8 mouse cellular contexts compared by ENCODE assay signal in the genomic region with DNA sequence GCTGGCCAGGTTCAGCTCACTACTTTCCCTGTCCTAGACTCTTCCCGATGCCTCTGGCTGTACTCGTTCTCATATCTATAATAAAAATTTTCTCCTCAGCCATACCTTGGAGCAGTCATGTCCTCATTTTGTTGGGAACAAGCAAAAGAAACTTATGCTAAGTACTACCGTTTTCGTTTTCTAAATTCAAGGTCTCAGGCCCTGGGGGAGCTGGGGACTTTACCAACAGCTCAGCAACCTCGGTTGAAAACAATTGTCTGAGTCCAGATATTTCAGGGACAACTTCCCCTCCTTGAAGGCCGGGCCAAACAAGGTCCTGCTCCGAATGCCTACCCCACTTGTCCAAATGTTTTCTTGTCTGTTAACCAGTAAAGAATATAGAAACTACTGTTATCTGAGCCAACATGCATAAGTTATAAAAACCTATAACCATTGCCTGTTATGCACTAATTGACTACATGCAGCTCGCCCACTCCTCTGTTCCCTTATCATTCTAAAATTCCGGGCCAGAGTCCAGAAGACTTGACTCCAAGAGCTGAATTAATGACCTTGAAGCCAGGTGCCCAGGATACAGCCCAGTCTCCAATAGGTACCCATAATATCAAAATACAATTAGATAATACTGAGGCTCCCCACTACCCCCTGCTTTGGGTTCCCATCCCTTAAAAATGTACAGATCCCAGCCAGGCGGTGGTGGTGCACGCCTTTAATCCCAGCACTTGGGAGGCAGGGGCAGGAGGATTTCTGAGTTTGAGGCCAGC. TPM values are rescaled to one million over a fixed set of nuclear protein-coding genes. Genes with fewer than 3 reads are reported as not detected.
DNase-seq lines count a peak whose midpoint lies in the region; ATAC-seq and TF ChIP-seq lines count a peak whose summit lies in the region.

No protein-coding gene starts in this region.

- H3K9me3 ChIP-seq in megakaryocyte, embryonic 14.5 days = peaks cover 10% of the 10 kb centered on the region
- peaks cover 7% of the 10 kb centered on the region; the same call in 1 of the 2 replicates for H3K9me3 ChIP-seq in intestine, embryonic 14.5 days (ENCODE audit: control insufficient read depth, low read length)
- no peaks in the 10 kb centered on the region for H3K9me3 ChIP-seq in neural tube, embryonic 15.5 days (replicated peaks)

- intact Hi-C loops in gastrocnemius, adult 2 months (cut with DNase I) = loop anchor here (1.0 kb wide), 2 partner anchors 12 to 70 kb away; partner anchors contain the start of gene Pkig
- intact Hi-C loops in gastrocnemius, postnatal 36 days (cut with DNase I) = loop anchor here (2.0 kb wide), 1 partner anchor 73 kb away; no protein-coding TSS in a partner anchor

- no peak for ATAC-seq in megakaryocyte, adult 5-6 weeks (ENCODE audit: poor library complexity, severe bottlenecking)
- ATAC-seq in intestine, embryonic 14.5 days (replicated peaks; ENCODE audit: low FRiP score, low TSS enrichment, low read depth) = no peak
- no peak for ATAC-seq in neural tube, embryonic 15.5 days (ENCODE audit: low FRiP score)

- H3K27ac ChIP-seq in gastrocnemius, adult 2 months = peak overlapping the region; percentile 98
- H3K27ac ChIP-seq in intestine, embryonic 14.5 days (ENCODE audit: low read depth) = no peak overlapping the region
- H3K27ac ChIP-seq in neural tube, embryonic 15.5 days (replicated peaks) = peak overlapping the region; percentile 99; the same call in 1 of the 2 replicates

- H3K4me2 ChIP-seq in intestine, embryonic 14.5 days (ENCODE audit: low read length) = peak overlapping the region; percentile 70
- H3K4me2 ChIP-seq in neural tube, embryonic 15.5 days = peak overlapping the region; percentile 62; the same call in 1 of the 2 replicates

- H3K4me1 ChIP-seq in megakaryocyte, embryonic 14.5 days = peaks cover 37% of the 10 kb centered on the region
- H3K4me1 ChIP-seq in intestine, embryonic 14.5 days (replicated peaks; ENCODE audit: control insufficient read depth, insufficient read depth, low read length) = peaks cover 25% of the 10 kb centered on the region
- peaks cover 25% of the 10 kb centered on the region for H3K4me1 ChIP-seq in neural tube, embryonic 15.5 days

- no peak overlapping the region for H3K9ac ChIP-seq in intestine, embryonic 14.5 days (ENCODE audit: low read length)
- no peak overlapping the region for H3K9ac ChIP-seq in neural tube, embryonic 15.5 days (replicated peaks)

- peaks cover 8% of the 10 kb centered on the region for H3K36me3 ChIP-seq in megakaryocyte, embryonic 14.5 days (replicated peaks; ENCODE audit: low read length)
- H3K36me3 ChIP-seq in intestine, embryonic 14.5 days (ENCODE audit: control insufficient read depth, insufficient read depth, low read length) = no peaks in the 10 kb centered on the region
- H3K36me3 ChIP-seq in neural tube, embryonic 15.5 days = no peaks in the 10 kb centered on the region

- peak overlapping the region; percentile 96 for H3K4me3 ChIP-seq in gastrocnemius, adult 2 months
- peak overlapping the region; percentile 94 for H3K4me3 ChIP-seq in megakaryocyte, embryonic 14.5 days (replicated peaks)
- no peak overlapping the region for H3K4me3 ChIP-seq in intestine, embryonic 14.5 days (ENCODE audit: low read depth, low read length)
- H3K4me3 ChIP-seq in neural tube, embryonic 15.5 days (replicated peaks) = no peak overlapping the region

- H3K27me3 ChIP-seq in megakaryocyte, embryonic 14.5 days (replicated peaks) = no peaks in the 10 kb centered on the region
- no peaks in the 10 kb centered on the region for H3K27me3 ChIP-seq in intestine, embryonic 14.5 days (replicated peaks; ENCODE audit: control insufficient read depth, insufficient read depth, low read length)
- H3K27me3 ChIP-seq in neural tube, embryonic 15.5 days (replicated peaks) = no peaks in the 10 kb centered on the region

- WGBS in intestine, embryonic 14.5 days = 78% methylated on average over 11 of the region's 11 CpGs
- 85% methylated on average over 11 of the region's 11 CpGs for WGBS in neural tube, embryonic 15.5 days

- no peak for DNase-seq in gastrocnemius, adult 2 months
- no peak for DNase-seq in gastrocnemius, postnatal 36 days
- DNase-seq in intestine, embryonic 14.5 days (ENCODE audit: low spot score) = no peak
- DNase-seq in cerebellum, postnatal 14 days = no peak
- no peak for DNase-seq in right cerebral cortex, postnatal 4 days

- TF ChIP-seq CTCF in gastrocnemius, adult 2 months (IDR thresholded peaks at IDR 0.05) = no peak

RNA-seq across cellular contexts. Expression of gene Serinc3, which starts 0.9 kb away (rescaled TPM):
- total RNA-seq in gastrocnemius, adult 2 months (2021) = 100 to 1,000 TPM; 118 to 147 TPM
- 100 to 1,000 TPM; 101 to 136 TPM for total RNA-seq in gastrocnemius, postnatal 36 days (2021)
- polyA plus RNA-seq in megakaryocyte, embryonic 14.5 days (2012; ENCODE audit: insufficient read depth, low replicate concordance) = 8.6 and 31.2 TPM in 2 replicates
- total RNA-seq in megakaryocyte, adult 5-6 weeks (2015) = 797 and 809 TPM in 2 replicates
- total RNA-seq in megakaryocyte, adult 5-6 weeks (2017) = 623 and 641 TPM in 2 replicates
- 54.3 and 60.7 TPM in 2 replicates for polyA plus RNA-seq in intestine, embryonic 14.5 days (2014; fragmentation: Nextera tagmentation; extraction: Ambion mirVana)
- 33.6 and 41.2 TPM in 2 replicates for polyA plus RNA-seq in neural tube, embryonic 15.5 days (2015; fragmentation: Nextera tagmentation; extraction: Ambion mirVana)

RNA-seq across cellular contexts. Expression of gene Pkig, which starts 12.3 kb away (rescaled TPM):
- total RNA-seq in gastrocnemius, adult 2 months (2021) = 100 to 1,000 TPM in 1 of 2 experiments, 10 to 100 TPM in 1; 93.9 to 125 TPM
- 10 to 100 TPM; 80.1 to 98.9 TPM for total RNA-seq in gastrocnemius, postnatal 36 days (2021)
- 348 and 581 TPM in 2 replicates for polyA plus RNA-seq in megakaryocyte, embryonic 14.5 days (2012; ENCODE audit: insufficient read depth, low replicate concordance)
- total RNA-seq in megakaryocyte, adult 5-6 weeks (2015) = 47.7 and 50.9 TPM in 2 replicates
- total RNA-seq in megakaryocyte, adult 5-6 weeks (2017) = 36.8 and 55.2 TPM in 2 replicates
- 130 and 131 TPM in 2 replicates for polyA plus RNA-seq in intestine, embryonic 14.5 days (2014; fragmentation: Nextera tagmentation; extraction: Ambion mirVana)
- polyA plus RNA-seq in neural tube, embryonic 15.5 days (2015; fragmentation: Nextera tagmentation; extraction: Ambion mirVana) = 107 and 110 TPM in 2 replicates

RNA-seq across cellular contexts. Expression of gene Ttpal, which starts 43.8 kb away (rescaled TPM):
- 1 to 10 TPM; 3.4 to 5.3 TPM for total RNA-seq in gastrocnemius, adult 2 months (2021)
- total RNA-seq in gastrocnemius, postnatal 36 days (2021) = 1 to 10 TPM; 4.3 to 4.8 TPM
- 5.6 and 12.6 TPM in 2 replicates for polyA plus RNA-seq in megakaryocyte, embryonic 14.5 days (2012; ENCODE audit: insufficient read depth, low replicate concordance)
- total RNA-seq in megakaryocyte, adult 5-6 weeks (2015) = 12.6 and 16.6 TPM in 2 replicates
- total RNA-seq in megakaryocyte, adult 5-6 weeks (2017) = 8.8 and 14.4 TPM in 2 replicates
- 40.6 and 40.8 TPM in 2 replicates for polyA plus RNA-seq in intestine, embryonic 14.5 days (2014; fragmentation: Nextera tagmentation; extraction: Ambion mirVana)
- polyA plus RNA-seq in neural tube, embryonic 15.5 days (2015; fragmentation: Nextera tagmentation; extraction: Ambion mirVana) = 37.5 and 39.1 TPM in 2 replicates

Comparison
In these comparisons a context has a peak if more than half of its experiments do, and no peak if none do; other contexts are left out.
1. H3K4me3 ChIP-seq: peak in gastrocnemius, adult 2 months (single experiment) and megakaryocyte, embryonic 14.5 days (single experiment); none in intestine, embryonic 14.5 days (single experiment) and neural tube, embryonic 15.5 days (single experiment).
2. RNA of gene Serinc3, which starts 0.9 kb away (total RNA-seq): 623 to 809 TPM in megakaryocyte, adult 5-6 weeks; 118 to 147 TPM in gastrocnemius, adult 2 months and 101 to 136 TPM in gastrocnemius, postnatal 36 days; every median in the first group is over 4 times any median in the second.